Mouse (Mus musculus): ENCODE measurements around the gene Pars2. TPM values are rescaled to one million over a fixed set of nuclear protein-coding genes. Genes with fewer than 3 reads are reported as not detected.

Pars2 gene
- polyA plus RNA-seq, 1 experiment = 4.0 TPM

GRCm38 (mm10) chr4:106676749-106677148 lies 25.9 kb downstream of the Pars2 start:
- Histone ChIP-seq H3K4me3 (replicated peaks; ENCODE audit: control insufficient read depth, low read depth, low read length) (no peak overlapping the region), H3K4me1 (ENCODE audit: control insufficient read depth, insufficient read depth, low read length) (no peaks in the 10 kb centered on the region; the same call in 1 of the 2 replicates), H3K27ac (ENCODE audit: control insufficient read depth, insufficient read depth, low read depth, low read length, poor library complexity) (no peak overlapping the region)
- WGBS = 82% methylated on average over 5 of the region's 5 CpGs
- TF ChIP-seq CTCF (IDR thresholded peaks at IDR 0.05; ENCODE audit: control insufficient read depth, insufficient read depth, low read length) (no peak), POLR2A (IDR thresholded peaks at IDR 0.05; ENCODE audit: borderline replicate concordance, control insufficient read depth, low read depth, low read length) (no peak)

- under 1% methylated on average over 43 of the region's 43 CpGs for WGBS
- TF ChIP-seq CTCF (IDR thresholded peaks at IDR 0.05; ENCODE audit: control insufficient read depth, insufficient read depth, low read length) (peak; percentile 9; the same call in 1 of the 2 replicates), POLR2A (IDR thresholded peaks at IDR 0.05; ENCODE audit: borderline replicate concordance, control insufficient read depth, low read depth, low read length) (peak; percentile 67; the same call in 1 of the 2 replicates)
Measured at GRCm38 (mm10) chr4:106678442-106679118, 27.7 kb downstream of the Pars2 start, which contains the start of gene Ttc4. Gene Ttc4, minus strand, starts transcription at chr4:106678944.

GRCm38 (mm10) chr4:106679152-106679551 lies 28.3 kb downstream of the Pars2 start:
- 61% methylated on average over 3 of the region's 3 CpGs for WGBS
- Histone ChIP-seq H3K27ac (ENCODE audit: control insufficient read depth, insufficient read depth, low read depth, low read length, poor library complexity) (no peak overlapping the region), H3K4me3 (replicated peaks; ENCODE audit: control insufficient read depth, low read depth, low read length) (no peak overlapping the region), H3K4me1 (ENCODE audit: control insufficient read depth, insufficient read depth, low read length) (no peaks in the 10 kb centered on the region; the same call in 1 of the 2 replicates)
- no peak for TF ChIP-seq CTCF (IDR thresholded peaks at IDR 0.05; ENCODE audit: control insufficient read depth, insufficient read depth, low read length)
- no peak for TF ChIP-seq POLR2A (IDR thresholded peaks at IDR 0.05; ENCODE audit: borderline replicate concordance, control insufficient read depth, low read depth, low read length)

More at GRCm38 (mm10) chr4:106678442-106679118, 27.7 kb downstream of the Pars2 start, which contains the start of gene Ttc4:
- peak within 1 kb of the TSS; percentile 88 for H3K4me3 ChIP-seq (replicated peaks; ENCODE audit: control insufficient read depth, low read depth, low read length)
- H3K4me1 ChIP-seq (ENCODE audit: control insufficient read depth, insufficient read depth, low read length) = no peaks in the 10 kb centered on the region; the same call in 1 of the 2 replicates
- H3K27ac ChIP-seq (ENCODE audit: control insufficient read depth, insufficient read depth, low read depth, low read length, poor library complexity) = peak within 1 kb of the TSS; percentile 52; the same call in 1 of the 2 replicates

- Histone ChIP-seq H3K27ac (ENCODE audit: control insufficient read depth, insufficient read depth, low read depth, low read length, poor library complexity) (no peak overlapping the region), H3K4me3 (replicated peaks; ENCODE audit: control insufficient read depth, low read depth, low read length) (no peak overlapping the region), H3K4me1 (ENCODE audit: control insufficient read depth, insufficient read depth, low read length) (no peaks in the 10 kb centered on the region; the same call in 1 of the 2 replicates)
- TF ChIP-seq CTCF (IDR thresholded peaks at IDR 0.05; ENCODE audit: control insufficient read depth, insufficient read depth, low read length) (no peak), POLR2A (IDR thresholded peaks at IDR 0.05; ENCODE audit: borderline replicate concordance, control insufficient read depth, low read depth, low read length) (no peak)
- WGBS = 44% methylated on average over 2 of the region's 2 CpGs
Measured at GRCm38 (mm10) chr4:106680955-106681354, 30.1 kb downstream of the Pars2 start.

- Histone ChIP-seq H3K4me3 (replicated peaks; ENCODE audit: control insufficient read depth, low read depth, low read length) (no peak overlapping the region), H3K27ac (ENCODE audit: control insufficient read depth, insufficient read depth, low read depth, low read length, poor library complexity) (no peak overlapping the region), H3K4me1 (ENCODE audit: control insufficient read depth, insufficient read depth, low read length) (no peaks in the 10 kb centered on the region)
- TF ChIP-seq CTCF (IDR thresholded peaks at IDR 0.05; ENCODE audit: control insufficient read depth, insufficient read depth, low read length) (no peak), POLR2A (IDR thresholded peaks at IDR 0.05; ENCODE audit: borderline replicate concordance, control insufficient read depth, low read depth, low read length) (no peak)
- 45% methylated on average over 3 of the region's 3 CpGs for WGBS
Measured at GRCm38 (mm10) chr4:106688636-106689296, 37.9 kb downstream of the Pars2 start.

- no peaks in the 10 kb centered on the region for H3K4me1 ChIP-seq (ENCODE audit: control insufficient read depth, insufficient read depth, low read length)
- no peak for TF ChIP-seq CTCF (IDR thresholded peaks at IDR 0.05; ENCODE audit: control insufficient read depth, insufficient read depth, low read length)
- no peak for TF ChIP-seq POLR2A (IDR thresholded peaks at IDR 0.05; ENCODE audit: borderline replicate concordance, control insufficient read depth, low read depth, low read length)
- no peak overlapping the region for H3K4me3 ChIP-seq (replicated peaks; ENCODE audit: control insufficient read depth, low read depth, low read length)
- H3K27ac ChIP-seq (ENCODE audit: control insufficient read depth, insufficient read depth, low read depth, low read length, poor library complexity) = no peak overlapping the region
- WGBS = 79% methylated on average over 15 of the region's 15 CpGs
Measured at GRCm38 (mm10) chr4:106693841-106694430, 43.1 kb downstream of the Pars2 start.

- TF ChIP-seq CTCF (IDR thresholded peaks at IDR 0.05; ENCODE audit: control insufficient read depth, insufficient read depth, low read length) (peak; percentile 65), POLR2A (IDR thresholded peaks at IDR 0.05; ENCODE audit: borderline replicate concordance, control insufficient read depth, low read depth, low read length) (no peak)
- Histone ChIP-seq H3K27ac (ENCODE audit: control insufficient read depth, insufficient read depth, low read depth, low read length, poor library complexity) (no peak overlapping the region), H3K4me1 (ENCODE audit: control insufficient read depth, insufficient read depth, low read length) (no peaks in the 10 kb centered on the region), H3K4me3 (replicated peaks; ENCODE audit: control insufficient read depth, low read depth, low read length) (no peak overlapping the region)
- 17% methylated on average over 9 of the region's 9 CpGs for WGBS
Measured at GRCm38 (mm10) chr4:106699989-106700388, 49.1 kb downstream of the Pars2 start.

- TF ChIP-seq POLR2A (IDR thresholded peaks at IDR 0.05; ENCODE audit: borderline replicate concordance, control insufficient read depth, low read depth, low read length) = no peak
- no peak for TF ChIP-seq CTCF (IDR thresholded peaks at IDR 0.05; ENCODE audit: control insufficient read depth, insufficient read depth, low read length)
- Histone ChIP-seq H3K4me1 (ENCODE audit: control insufficient read depth, insufficient read depth, low read length) (no peaks in the 10 kb centered on the region), H3K27ac (ENCODE audit: control insufficient read depth, insufficient read depth, low read depth, low read length, poor library complexity) (no peak overlapping the region), H3K4me3 (replicated peaks; ENCODE audit: control insufficient read depth, low read depth, low read length) (no peak overlapping the region)
- WGBS = 61% methylated on average over 4 of the region's 4 CpGs
Measured at GRCm38 (mm10) chr4:106700798-106701197, 49.9 kb downstream of the Pars2 start.

Data from bone marrow, adult 2 months (tissue).